ENCODE assay signal across 7 mouse cellular contexts in genomic region chr9:45221567-45221966, GRCm38 (mm10). TPM values are rescaled to one million over a fixed set of nuclear protein-coding genes. Genes with fewer than 3 reads are reported as not detected.
DNase-seq lines count a peak whose midpoint lies in the region; ATAC-seq and TF ChIP-seq lines count a peak whose summit lies in the region.

No protein-coding gene starts in this region.

- H3K4me2 ChIP-seq in hindbrain, embryonic 11.5 days (replicated peaks; ENCODE audit: low read depth, low read length) = no peak overlapping the region

- TF ChIP-seq POLR2A in bone marrow macrophage, adult 2 months (IDR thresholded peaks at IDR 0.05; ENCODE audit: borderline replicate concordance, low read depth, low read length) = no peak

- DNase-seq in Muller cell, postnatal 12 days (ENCODE audit: inconsistent ontology term) = peak; percentile 80
- DNase-seq in hindbrain, embryonic 11.5 days (ENCODE audit: low spot score) = peak; percentile 94
- DNase-seq in layer of hippocampus, postnatal 36 days = peak; percentile 85 to 89
- peak; percentile 74 to 89 for DNase-seq in spleen, postnatal 14 days (ENCODE audit: low spot score in 2 of 2)

- no peaks in the 10 kb centered on the region for H3K36me3 ChIP-seq in hindbrain, embryonic 11.5 days (ENCODE audit: control insufficient read depth, insufficient read depth, low read length)

- 17% methylated on average over 6 of the region's 6 CpGs for WGBS in hindbrain, embryonic 11.5 days

- ATAC-seq in erythroid progenitor cell, adult 5-6 weeks (replicated peaks; ENCODE audit: low FRiP score, poor library complexity, severe bottlenecking) = peak; percentile 52; the same call in 1 of the 2 replicates
- no peak for ATAC-seq in hindbrain, embryonic 11.5 days (ENCODE audit: low FRiP score)
- ATAC-seq in megakaryocyte progenitor cell, adult 5-6 weeks (replicated peaks; ENCODE audit: poor library complexity) = peak; percentile 85

- H3K27me3 ChIP-seq in hindbrain, embryonic 11.5 days (ENCODE audit: control insufficient read depth, insufficient read depth, low read length) = no peaks in the 10 kb centered on the region

- H3K4me1 ChIP-seq in bone marrow macrophage, adult 2 months (ENCODE audit: control insufficient read depth, insufficient read depth, low read length) = peaks cover 3% of the 10 kb centered on the region; the same call in 1 of the 2 replicates
- H3K4me1 ChIP-seq in hindbrain, embryonic 11.5 days (replicated peaks; ENCODE audit: control insufficient read depth, insufficient read depth, low read length) = no peaks in the 10 kb centered on the region

- no peaks in the 10 kb centered on the region for H3K9me3 ChIP-seq in hindbrain, embryonic 11.5 days (ENCODE audit: control insufficient read depth, low read length)

- H3K27ac ChIP-seq in bone marrow macrophage, adult 2 months (ENCODE audit: insufficient read depth, low read depth, low read length) = no peak overlapping the region
- H3K27ac ChIP-seq in hindbrain, embryonic 11.5 days (ENCODE audit: low read depth, low read length) = no peak overlapping the region

- H3K9ac ChIP-seq in hindbrain, embryonic 11.5 days (ENCODE audit: low read depth, low read length) = no peak overlapping the region

- TF ChIP-seq CTCF in bone marrow macrophage, adult 2 months (IDR thresholded peaks at IDR 0.05; ENCODE audit: low read depth, low read length) = peak; percentile 39; the same call in 1 of the 2 replicates

- H3K4me3 ChIP-seq in bone marrow macrophage, adult 2 months (ENCODE audit: insufficient read depth, low read length) = no peak overlapping the region
- H3K4me3 ChIP-seq in hindbrain, embryonic 11.5 days (ENCODE audit: low read depth, low read length) = no peak overlapping the region

RNA-seq across cellular contexts. Expression of gene Tmprss4, which starts 17.7 kb away (rescaled TPM):
- polyA plus RNA-seq in bone marrow macrophage, adult 2 months (2012; ENCODE audit: insufficient read depth, insufficient read length, missing spikeins) = 2.0 and 2.2 TPM in 2 replicates
- not detected in 2 replicates for total RNA-seq in erythroid progenitor cell, adult 5-6 weeks (2015; ENCODE audit: low replicate concordance)
- total RNA-seq in erythroid progenitor cell, adult 5-6 weeks (2017; ENCODE audit: low replicate concordance) = not detected in 2 replicates
- 0.15 TPM in 1 of 2 replicates, not detected in the other for polyA plus RNA-seq in hindbrain, embryonic 11.5 days (2014; fragmentation: Nextera tagmentation; extraction: Ambion mirVana)
- not detected for total RNA-seq in layer of hippocampus, postnatal 36 days (2021)
- total RNA-seq in megakaryocyte progenitor cell, adult 5-6 weeks (2015) = 0.05 TPM in 1 of 2 replicates, not detected in the other
- 0.41 TPM in 1 of 2 replicates, not detected in the other for total RNA-seq in megakaryocyte progenitor cell, adult 5-6 weeks (2017)

RNA-seq across cellular contexts. Expression of gene BC049352, which starts 39.8 kb away (rescaled TPM):
- 2.6 and 3.7 TPM in 2 replicates for polyA plus RNA-seq in bone marrow macrophage, adult 2 months (2012; ENCODE audit: insufficient read depth, insufficient read length, missing spikeins)
- total RNA-seq in erythroid progenitor cell, adult 5-6 weeks (2015; ENCODE audit: low replicate concordance) = not detected in 2 replicates
- not detected in 2 replicates for total RNA-seq in erythroid progenitor cell, adult 5-6 weeks (2017; ENCODE audit: low replicate concordance)
- polyA plus RNA-seq in hindbrain, embryonic 11.5 days (2014; fragmentation: Nextera tagmentation; extraction: Ambion mirVana) = not detected in 2 replicates
- total RNA-seq in layer of hippocampus, postnatal 36 days (2021) = under 1 TPM; 0.20 to 0.62 TPM
- not detected in 2 replicates for total RNA-seq in megakaryocyte progenitor cell, adult 5-6 weeks (2015)
- total RNA-seq in megakaryocyte progenitor cell, adult 5-6 weeks (2017) = not detected in 2 replicates

RNA-seq across cellular contexts. Expression of gene Il10ra, which starts 47.4 kb away (rescaled TPM):
- polyA plus RNA-seq in bone marrow macrophage, adult 2 months (2012; ENCODE audit: insufficient read depth, insufficient read length, missing spikeins) = 195 and 197 TPM in 2 replicates
- 2.2 and 6.3 TPM in 2 replicates for total RNA-seq in erythroid progenitor cell, adult 5-6 weeks (2015; ENCODE audit: low replicate concordance)
- 3.7 and 4.8 TPM in 2 replicates for total RNA-seq in erythroid progenitor cell, adult 5-6 weeks (2017; ENCODE audit: low replicate concordance)
- 0.49 and 0.51 TPM in 2 replicates for polyA plus RNA-seq in hindbrain, embryonic 11.5 days (2014; fragmentation: Nextera tagmentation; extraction: Ambion mirVana)
- 1 to 10 TPM; 2.4 to 3.3 TPM for total RNA-seq in layer of hippocampus, postnatal 36 days (2021)
- 2.9 and 3.9 TPM in 2 replicates for total RNA-seq in megakaryocyte progenitor cell, adult 5-6 weeks (2015)
- total RNA-seq in megakaryocyte progenitor cell, adult 5-6 weeks (2017) = 8.1 and 9.2 TPM in 2 replicates
